Mouse (Mus musculus) cerebellum, adult 8-10 months (tissue): Measurements from ENCODE around the gene Edaradd.

Experiments used
- DNase-seq: peaks from one replicate; pipeline ENCODE4 v3.0.0; 2022

Gene Edaradd

GRCm38 (mm10) chr13:12460443-12460842 lies 59.8 kb downstream of the Edaradd start:
- peak; percentile 30 for DNase-seq

GRCm38 (mm10) chr13:12456711-12457110 lies 63.5 kb downstream of the Edaradd start:
- DNase-seq, result no peak

- no peak for DNase-seq
Measured at GRCm38 (mm10) chr13:12454686-12455390, 65.4 kb downstream of the Edaradd start.

GRCm38 (mm10) chr13:12453150-12453549 lies 67.1 kb downstream of the Edaradd start:
- DNase-seq, result peak; percentile 33

GRCm38 (mm10) chr13:12442008-12442587 lies 78.1 kb downstream of the Edaradd start:
- DNase-seq, result no peak

- no peak for DNase-seq
Measured at GRCm38 (mm10) chr13:12440813-12441212, 79.4 kb downstream of the Edaradd start.

- no peak for DNase-seq
Measured at GRCm38 (mm10) chr13:12439586-12439985, 80.7 kb downstream of the Edaradd start.

GRCm38 (mm10) chr13:12433843-12434242 lies 86.4 kb downstream of the Edaradd start:
- no peak for DNase-seq

- DNase-seq, result no peak
Measured at GRCm38 (mm10) chr13:12428556-12428955, 91.7 kb downstream of the Edaradd start.
